19 mouse cellular contexts compared by ENCODE assay signal in genomic region chr5:53373315-53373714, GRCm38 (mm10).
"Had no signal": no experiment of that assay in that cellular context is flagged by ENCODE, and none has a peak within 500 bp of the region (broad histone marks: within the 10 kb centered on the region; RNA-seq: fewer than 3 reads in every experiment).

No protein-coding gene starts in this region.

- H3K4me3 ChIP-seq: limb, embryonic 15.5 days; lung, embryonic 15.5 days; midbrain, embryonic 12.5 days; midbrain, embryonic 15.5 days; neural tube, embryonic 13.5 days had no signal

- H3K4me2 ChIP-seq: limb, embryonic 15.5 days; liver, embryonic 11.5 days; lung, embryonic 15.5 days; midbrain, embryonic 12.5 days; midbrain, embryonic 15.5 days; neural tube, embryonic 13.5 days had no signal

- DNase-seq: kidney, adult 18-20 months; kidney, adult 9 months; kidney, postnatal 14 days; kidney, postnatal 4 days; left cerebral cortex, postnatal 4 days; liver, postnatal 0 days; lung, postnatal 10 days; lung, postnatal 36 days; retina, postnatal 1 day; thymus, adult 2 months; thymus, postnatal 14 days; thymus, postnatal 4 days had no signal

- H3K4me1 ChIP-seq: midbrain, embryonic 12.5 days; midbrain, embryonic 15.5 days; neural tube, embryonic 13.5 days had no signal

- ATAC-seq: liver, postnatal 0 days; midbrain, embryonic 15.5 days had no signal

- H3K27me3 ChIP-seq: lung, embryonic 15.5 days; midbrain, embryonic 12.5 days; midbrain, embryonic 15.5 days; neural tube, embryonic 13.5 days had no signal

- H3K9me3 ChIP-seq: limb, embryonic 15.5 days; lung, embryonic 15.5 days; midbrain, embryonic 12.5 days; midbrain, embryonic 15.5 days; neural tube, embryonic 13.5 days had no signal

- H3K27ac ChIP-seq: limb, embryonic 15.5 days; liver, embryonic 14.5 days; lung, embryonic 15.5 days; midbrain, embryonic 12.5 days; midbrain, embryonic 15.5 days; neural tube, embryonic 13.5 days had no signal

- H3K36me3 ChIP-seq: limb, embryonic 15.5 days; lung, embryonic 15.5 days; midbrain, embryonic 12.5 days; midbrain, embryonic 15.5 days; neural tube, embryonic 13.5 days had no signal

- H3K9ac ChIP-seq: limb, embryonic 15.5 days; liver, embryonic 14.5 days; liver, postnatal 0 days; lung, embryonic 15.5 days; midbrain, embryonic 12.5 days; midbrain, embryonic 15.5 days; neural tube, embryonic 13.5 days had no signal
